Mouse (Mus musculus) hindbrain, embryonic 10.5 days (tissue): ENCODE measurements around the gene Pdss2. TPM values are rescaled to one million over a fixed set of nuclear protein-coding genes. Genes with fewer than 3 reads are reported as not detected.

Experiments
- DNase-seq: peaks from one replicate; pipeline ENCODE4 v3.0.0-alpha.2; 2017; ENCODE audit warnings: low spot score
- H3K27ac ChIP-seq: fragments of 300-500 bp; sonication (generic); 2 replicates; pipeline ENCODE4 v1.5.1; 2016; ENCODE audit warnings: mild to moderate bottlenecking, moderate library complexity
- H3K27me3 ChIP-seq: fragments of 300-500 bp; sonication (generic); 2 replicates; pipeline ENCODE4 v1.6.1; 2016; ENCODE audit warnings: mild to moderate bottlenecking; ENCODE audit not compliant: poor library complexity, insufficient read depth, severe bottlenecking
- H3K36me3 ChIP-seq: fragments of 300-500 bp; sonication (generic); 2 replicates; pipeline ENCODE4 v1.6.1; 2016; ENCODE audit warnings: mild to moderate bottlenecking, moderate library complexity
- H3K4me1 ChIP-seq: fragments of 300-500 bp; sonication (generic); replicated peaks from 2 replicates; pipeline ENCODE4 v1.6.1; 2016; ENCODE audit warnings: mild to moderate bottlenecking
- H3K4me3 ChIP-seq: fragments of 300-500 bp; sonication (generic); 2 replicates; pipeline ENCODE4 v1.5.1; 2016; ENCODE audit warnings: mild to moderate bottlenecking, moderate library complexity
- H3K9me3 ChIP-seq: fragments of 300-500 bp; sonication (generic); 2 replicates; pipeline ENCODE4 v1.6.1; 2016; ENCODE audit warnings: mild to moderate bottlenecking, moderate library complexity
- WGBS: fragments of 180-500 bp; shearing (Covaris S2); methylation state at CpG from one replicate; pipeline ENCODE4 v1.1.7; 2016; 5-methylcytosine and 5-hydroxymethylcytosine counted together
- polyA plus RNA-seq: library from polyadenylated mRNA; unstranded; fragments of >200 nt; fragmentation: Nextera tagmentation; extraction: Ambion mirVana; gene quantifications from 2 replicates; pipeline ENCODE4 v1.2.1, GENCODE M21; 2016

Gene Pdss2
- polyA plus RNA-seq, 1 experiment from 2014 or later = 13.4 TPM

DNA sequence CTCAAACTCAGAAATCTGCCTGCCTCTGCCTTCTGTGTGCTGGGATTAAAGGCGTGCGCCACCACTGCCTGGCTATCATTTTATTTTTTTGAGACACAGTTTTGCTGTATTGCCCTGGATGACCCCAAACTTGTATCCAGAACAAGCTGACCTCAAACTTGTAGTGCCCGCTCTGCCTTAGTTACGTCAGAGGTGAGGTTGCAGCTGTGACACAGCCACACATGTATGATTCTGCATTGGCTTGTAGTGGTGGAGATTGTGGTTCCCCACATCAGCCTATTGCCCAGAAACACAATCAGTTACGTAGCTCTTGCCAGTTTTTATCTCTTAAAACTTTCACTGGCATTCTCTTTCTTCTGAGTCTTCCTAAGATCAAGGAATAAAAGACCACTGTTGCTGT, 108.5 kb downstream of the Pdss2 start:
- Histone ChIP-seq H3K9me3 (no peaks in the 10 kb centered on the region), H3K27me3 (no peaks in the 10 kb centered on the region), H3K27ac (no peak overlapping the region), H3K4me3 (no peak overlapping the region), H3K36me3 (no peaks in the 10 kb centered on the region), H3K4me1 (peaks cover 28% of the 10 kb centered on the region)
- whole genome bisulfite sequencing = 93% methylated on average over 5 of the region's 5 CpGs
- no peak for DNase-seq

- DNase-seq = no peak
- H3K4me1 ChIP-seq = peaks cover 28% of the 10 kb centered on the region
- H3K9me3 ChIP-seq = no peaks in the 10 kb centered on the region
- peak overlapping the region; percentile 40; the same call in 1 of the 2 replicates for H3K27ac ChIP-seq
- H3K36me3 ChIP-seq = no peaks in the 10 kb centered on the region
- 58% methylated on average over 4 of the region's 4 CpGs for WGBS
- no peaks in the 10 kb centered on the region for H3K27me3 ChIP-seq
- H3K4me3 ChIP-seq = no peak overlapping the region
These were observed 109.4 kb downstream of the Pdss2 start for GRCm38 (mm10) chr10:43330691-43331090.

DNA sequence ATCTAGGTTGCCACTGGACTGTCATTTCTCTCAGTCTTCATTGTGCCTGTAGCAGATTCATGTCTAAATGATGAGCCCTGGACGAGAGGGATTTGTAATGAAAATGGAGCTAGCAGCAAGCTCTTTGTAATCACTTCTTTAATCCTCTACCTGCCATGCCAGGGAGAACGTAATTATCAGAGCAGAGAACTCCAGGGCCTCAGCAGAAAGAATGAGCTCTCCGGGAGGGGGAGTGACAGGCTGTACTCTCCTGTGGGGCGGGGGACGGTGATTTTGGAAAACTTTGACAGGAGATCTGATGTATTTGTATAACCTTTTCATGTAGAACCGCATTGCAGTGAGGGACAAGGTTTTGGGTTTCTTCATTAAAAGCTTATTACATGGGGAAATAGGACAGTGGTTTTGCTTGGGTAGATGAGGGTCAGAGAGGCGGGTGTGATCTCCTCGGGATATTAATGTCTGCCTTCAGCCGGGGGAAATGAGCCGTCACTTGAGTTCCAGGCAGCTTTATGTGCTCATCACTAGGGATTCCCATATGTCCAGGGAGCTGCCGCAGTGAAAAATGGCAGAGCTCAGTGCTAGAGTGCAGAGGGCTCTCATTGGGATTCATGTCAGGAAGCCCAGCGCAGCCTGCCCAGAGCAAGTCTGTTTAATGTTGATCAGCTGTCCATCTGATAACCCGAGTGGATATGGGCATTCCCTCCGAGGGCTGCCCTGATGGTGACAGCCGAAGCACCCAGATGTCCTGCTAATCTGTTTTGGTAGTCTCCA, 110.8 kb downstream of the Pdss2 start:
- H3K4me1 ChIP-seq = peaks cover 28% of the 10 kb centered on the region
- H3K27ac ChIP-seq = peak overlapping the region; percentile 73
- peak; percentile 31 for DNase-seq

GRCm38 (mm10) chr10:43335874-43336273, 114.6 kb downstream of the Pdss2 start:
- no peak overlapping the region for H3K27ac ChIP-seq

More for the DNA sequence above, 110.8 kb downstream of the Pdss2 start:
- Histone ChIP-seq H3K4me3 (no peak overlapping the region), H3K27me3 (no peaks in the 10 kb centered on the region), H3K9me3 (no peaks in the 10 kb centered on the region), H3K36me3 (no peaks in the 10 kb centered on the region)
- WGBS = 42% methylated on average over 15 of the region's 15 CpGs

DNA sequence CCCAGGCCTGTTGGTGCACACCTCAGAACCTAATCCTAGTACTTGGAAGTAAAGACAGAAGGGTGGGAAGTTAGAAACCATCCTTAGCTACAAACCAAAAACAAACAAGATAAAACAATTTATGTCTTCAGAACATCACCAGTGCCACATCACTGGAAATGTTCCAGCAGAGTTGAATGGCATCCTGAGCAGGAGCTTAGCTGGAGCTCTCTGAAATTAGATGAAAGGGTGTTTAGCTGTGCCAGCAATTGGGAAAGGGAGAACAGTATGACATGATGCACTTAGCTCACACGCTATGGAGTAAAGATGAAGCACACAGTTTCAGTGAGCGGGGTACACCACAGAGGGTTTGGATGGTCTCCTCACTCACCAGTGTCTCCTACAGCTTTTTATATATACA, 115.8 kb downstream of the Pdss2 start:
- Histone ChIP-seq H3K4me3 (no peak overlapping the region), H3K36me3 (no peaks in the 10 kb centered on the region), H3K27ac (no peak overlapping the region), H3K27me3 (no peaks in the 10 kb centered on the region), H3K4me1 (peaks cover 20% of the 10 kb centered on the region), H3K9me3 (no peaks in the 10 kb centered on the region)
- 96% methylated on average over 2 of the region's 2 CpGs for WGBS
- DNase-seq = no peak

More at GRCm38 (mm10) chr10:43335874-43336273, 114.6 kb downstream of the Pdss2 start:
- 86% methylated on average over 4 of the region's 4 CpGs for WGBS
- Histone ChIP-seq H3K27me3 (no peaks in the 10 kb centered on the region), H3K36me3 (no peaks in the 10 kb centered on the region), H3K9me3 (no peaks in the 10 kb centered on the region), H3K4me3 (no peak overlapping the region), H3K4me1 (peaks cover 32% of the 10 kb centered on the region)
- DNase-seq = no peak

- H3K9me3 ChIP-seq = no peaks in the 10 kb centered on the region
- no peak overlapping the region for H3K4me3 ChIP-seq
- H3K4me1 ChIP-seq = peaks cover 9% of the 10 kb centered on the region; the same call in 1 of the 2 replicates
- no peak for DNase-seq
- H3K36me3 ChIP-seq = no peaks in the 10 kb centered on the region
- WGBS = 87% methylated on average over 10 of the region's 10 CpGs
- H3K27ac ChIP-seq = no peak overlapping the region
- no peaks in the 10 kb centered on the region for H3K27me3 ChIP-seq
These were observed 118.5 kb downstream of the Pdss2 start for GRCm38 (mm10) chr10:43339811-43340210.

DNA sequence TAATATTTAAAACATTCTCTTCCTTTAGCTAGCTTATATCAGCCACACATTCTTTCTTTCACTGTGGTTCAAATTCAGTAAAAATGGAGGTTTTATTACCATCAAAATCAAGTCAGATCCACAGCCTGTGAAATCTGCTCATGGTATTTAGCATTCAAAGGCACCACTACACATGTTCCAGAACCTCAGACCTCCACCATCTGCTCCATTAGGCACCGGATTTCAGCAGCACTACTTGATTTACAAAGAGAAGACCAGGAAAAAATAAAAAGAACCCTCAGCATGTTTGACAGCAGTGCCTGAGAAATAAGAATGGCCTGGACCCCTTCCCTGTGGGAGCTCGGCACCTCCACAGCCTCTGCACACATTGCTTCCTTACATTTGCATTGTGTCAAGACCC, 128.4 kb downstream of the Pdss2 start:
- H3K27me3 ChIP-seq = no peaks in the 10 kb centered on the region
- 0 out of 2 replicates have a peak, but pooled peaks cover 6% of the 10 kb centered on the region for H3K4me1 ChIP-seq
- no peak for DNase-seq
- H3K36me3 ChIP-seq = 0 out of 2 replicates have a peak, but pooled peaks cover 9% of the 10 kb centered on the region
- no peak overlapping the region for H3K4me3 ChIP-seq
- WGBS = 58% methylated on average over 2 of the region's 2 CpGs
- no peaks in the 10 kb centered on the region for H3K9me3 ChIP-seq
- H3K27ac ChIP-seq = no peak overlapping the region; the same call in 1 of the 2 replicates

DNA sequence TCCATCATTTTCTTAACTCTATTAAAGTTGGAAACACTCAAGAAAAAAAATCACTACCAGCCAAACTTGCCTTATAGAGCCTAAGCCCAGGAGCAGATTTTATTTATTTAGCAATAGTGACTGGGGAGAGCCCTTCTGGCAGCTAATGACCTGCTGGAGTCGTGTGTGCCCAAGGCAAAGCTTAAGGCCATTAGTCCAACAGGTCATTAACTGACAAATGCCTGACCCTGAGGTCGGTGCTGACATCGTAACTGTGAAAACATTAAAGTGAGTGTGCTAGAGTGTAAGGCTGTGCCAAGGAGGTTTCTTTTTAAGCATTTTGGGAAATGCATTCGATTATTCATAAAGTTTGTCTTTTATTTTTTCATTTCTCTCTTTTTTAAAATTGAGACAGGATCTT, 136.6 kb downstream of the Pdss2 start:
- no peaks in the 10 kb centered on the region for H3K27me3 ChIP-seq
- H3K9me3 ChIP-seq = no peaks in the 10 kb centered on the region
- DNase-seq = no peak
- no peak overlapping the region for H3K4me3 ChIP-seq
- 66% methylated on average over 4 of the region's 4 CpGs for WGBS
- H3K36me3 ChIP-seq = peaks cover 8% of the 10 kb centered on the region; the same call in 1 of the 2 replicates
- no peak overlapping the region for H3K27ac ChIP-seq
- no peaks in the 10 kb centered on the region for H3K4me1 ChIP-seq

GRCm38 (mm10) chr10:43362947-43363346, 141.7 kb downstream of the Pdss2 start:
- Histone ChIP-seq H3K4me3 (no peak overlapping the region), H3K4me1 (peaks cover 18% of the 10 kb centered on the region), H3K36me3 (no peaks in the 10 kb centered on the region), H3K27ac (no peak overlapping the region), H3K9me3 (no peaks in the 10 kb centered on the region), H3K27me3 (no peaks in the 10 kb centered on the region)
- no peak for DNase-seq
- WGBS = 94% methylated on average over 6 of the region's 6 CpGs

GRCm38 (mm10) chr10:43363431-43363851, 142.2 kb downstream of the Pdss2 start:
- no peak overlapping the region for H3K4me3 ChIP-seq
- DNase-seq = no peak
- H3K9me3 ChIP-seq = no peaks in the 10 kb centered on the region
- no peaks in the 10 kb centered on the region for H3K27me3 ChIP-seq
- peaks cover 18% of the 10 kb centered on the region for H3K4me1 ChIP-seq
- 87% methylated on average over 5 of the region's 5 CpGs for WGBS
- H3K36me3 ChIP-seq = no peaks in the 10 kb centered on the region
- H3K27ac ChIP-seq = no peak overlapping the region

GRCm38 (mm10) chr10:43365909-43366308, 144.6 kb downstream of the Pdss2 start:
- WGBS = 78% methylated on average over 4 of the region's 4 CpGs
- H3K9me3 ChIP-seq = no peaks in the 10 kb centered on the region
- peak overlapping the region; percentile 56 for H3K27ac ChIP-seq
- H3K4me3 ChIP-seq = no peak overlapping the region
- H3K36me3 ChIP-seq = peaks cover 3% of the 10 kb centered on the region; the same call in 1 of the 2 replicates
- H3K27me3 ChIP-seq = no peaks in the 10 kb centered on the region
- DNase-seq = no peak
- peaks cover 18% of the 10 kb centered on the region for H3K4me1 ChIP-seq

GRCm38 (mm10) chr10:43368611-43369010, 147.3 kb downstream of the Pdss2 start:
- Histone ChIP-seq H3K36me3 (peaks cover 6% of the 10 kb centered on the region; the same call in 1 of the 2 replicates), H3K4me1 (peaks cover 14% of the 10 kb centered on the region), H3K9me3 (no peaks in the 10 kb centered on the region), H3K4me3 (no peak overlapping the region), H3K27me3 (no peaks in the 10 kb centered on the region), H3K27ac (no peak overlapping the region)
- no peak for DNase-seq
- whole genome bisulfite sequencing = 93% methylated on average over 5 of the region's 5 CpGs

- Histone ChIP-seq H3K27ac (no peak overlapping the region), H3K4me3 (no peak overlapping the region), H3K27me3 (no peaks in the 10 kb centered on the region), H3K4me1 (no peaks in the 10 kb centered on the region), H3K36me3 (peaks cover 6% of the 10 kb centered on the region; the same call in 1 of the 2 replicates), H3K9me3 (no peaks in the 10 kb centered on the region)
- 81% methylated on average over 7 of the region's 7 CpGs for WGBS
- DNase-seq = no peak
These were observed 151.0 kb downstream of the Pdss2 start for GRCm38 (mm10) chr10:43372315-43372714.
